ENCODE assay signal across 18 mouse cellular contexts in the genomic region with DNA sequence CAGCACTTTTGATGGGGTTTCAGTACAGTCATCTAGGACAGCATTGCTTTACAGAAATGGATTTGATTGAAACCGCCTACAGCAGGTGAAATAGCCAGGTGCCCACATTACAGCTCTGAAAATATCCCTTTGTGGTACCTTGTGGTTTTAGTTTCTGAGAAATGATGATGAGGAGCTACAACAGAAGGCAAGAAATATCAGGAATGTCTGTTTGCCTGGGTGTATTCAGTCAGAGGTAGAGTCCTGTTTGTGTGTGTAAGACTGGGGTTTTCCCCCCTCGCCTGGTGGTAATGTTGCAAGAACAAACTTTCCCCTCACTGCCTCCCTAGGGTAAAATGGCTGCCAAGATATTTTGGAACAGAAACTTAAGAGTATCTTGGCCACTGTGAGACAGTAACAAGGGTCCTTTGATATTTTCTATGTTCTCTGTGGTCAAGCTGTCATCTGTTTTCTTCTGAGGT.
A peak's percentile ranks its signal among the peaks of the same experiment; 100 is the strongest.
DNase-seq lines count a peak whose midpoint lies in the region; ATAC-seq lines count a peak whose summit lies in the region.
"Had no signal": no experiment of that assay in that cellular context is flagged by ENCODE, and none has a peak within 500 bp of the region (broad histone marks: within the 10 kb centered on the region; RNA-seq: fewer than 3 reads in every experiment).

No protein-coding gene starts in this region.

- peak; percentile 31 for DNase-seq in adrenal gland, postnatal 14 days
- DNase-seq in adrenal gland, adult 18-20 months (ENCODE audit: low spot score in 2 of 2), result no peak
- DNase-seq in 3T3-L1 (ENCODE audit: low read depth, low spot score), result peak; percentile 89
- DNase-seq in heart, postnatal 4 days, result peak; percentile 13
- DNase-seq in cerebellum, postnatal 36 days, result no peak
- DNase-seq in spleen, postnatal 4 days (ENCODE audit: low spot score in 2 of 2), result no peak
- DNase-seq in ovary, postnatal 14 days (ENCODE audit: low spot score), result no peak
- DNase-seq: cerebellum, adult 11 months; cerebellum, postnatal 14 days; gastrocnemius, postnatal 14 days; kidney, postnatal 4 days; layer of hippocampus, adult 9-11 months; lung, adult 18-20 months; lung, postnatal 14 days; spleen, adult 18-20 months; thymus, adult 2 months had no signal

- peak; percentile 59 for ATAC-seq in activated CD4-positive, CD25-positive, alpha-beta regulatory T cell, adult 4 months
- ATAC-seq: midbrain, embryonic 15.5 days had no signal

Comparison
In these comparisons a context has a peak if more than half of its experiments do, and no peak if none do; other contexts are left out.
1. DNase-seq: peak in adrenal gland, postnatal 14 days (single experiment), 3T3-L1 (single experiment) and heart, postnatal 4 days (single experiment); none in adrenal gland, adult 18-20 months (0 of 2), cerebellum, postnatal 36 days (0 of 2), spleen, postnatal 4 days (0 of 2) and ovary, postnatal 14 days (single experiment).